Mouse (Mus musculus) neutrophil, adult 65 days (primary cell): ENCODE results near the gene Olfr878. TPM values are rescaled to one million over a fixed set of nuclear protein-coding genes. Genes with fewer than 3 reads are reported as not detected.

Experiments
- total RNA-seq: library from RNA; stranded (reverse); gene quantifications from 2 replicates; pipeline ENCODE4 v1.2.4, GENCODE M21; 2023

Gene Olfr878
- total RNA-seq = not detected in 2 replicates

GRCm38 (mm10) chr9:37917540-37917939 lies at the start of gene Olfr878:
TSS of gene Olfr878 (plus strand) at chr9:37917840.

GRCm38 (mm10) chr9:37896661-37897060 lies 21.0 kb upstream of the Olfr878 start, which contains the start of gene Olfr145:
TSS of gene Olfr145 (plus strand) at chr9:37896724.

Other genes with a start within 250 kb of the Olfr878 start
- gene Panx3, start 248.6 kb upstream of the Olfr878 start, total RNA-seq = not detected in 2 replicates
- not detected in 2 replicates for gene Olfr160, start 201.6 kb upstream of the Olfr878 start, total RNA-seq
- gene Olfr874, start 172.7 kb upstream of the Olfr878 start, total RNA-seq = not detected in 2 replicates
- not detected in 2 replicates for gene Olfr875, start 146.0 kb upstream of the Olfr878 start, total RNA-seq
- not detected in 2 replicates for gene Olfr876, start 114.8 kb upstream of the Olfr878 start, total RNA-seq
- gene Olfr877, start 63.6 kb upstream of the Olfr878 start, total RNA-seq = not detected in 2 replicates
- not detected in 2 replicates for gene Olfr145, start 21.1 kb upstream of the Olfr878 start, total RNA-seq
- not detected in 2 replicates for gene Olfr881, start 74.0 kb downstream of the Olfr878 start, total RNA-seq
- gene Olfr883, start 108.0 kb downstream of the Olfr878 start, total RNA-seq = not detected in 2 replicates
- not detected in 2 replicates for gene Olfr884, start 128.7 kb downstream of the Olfr878 start, total RNA-seq
- not detected in 2 replicates for gene Olfr885, start 143.5 kb downstream of the Olfr878 start, total RNA-seq
- gene Olfr887, start 166.2 kb downstream of the Olfr878 start, total RNA-seq = not detected in 2 replicates
- not detected in 2 replicates for gene Olfr888, start 190.3 kb downstream of the Olfr878 start, total RNA-seq
- not detected in 2 replicates for gene Olfr889, start 197.4 kb downstream of the Olfr878 start, total RNA-seq
- gene Olfr890, start 224.7 kb downstream of the Olfr878 start, total RNA-seq = not detected in 2 replicates